Comparison of ENCODE assay signal across 8 mouse cellular contexts in the genomic region with DNA sequence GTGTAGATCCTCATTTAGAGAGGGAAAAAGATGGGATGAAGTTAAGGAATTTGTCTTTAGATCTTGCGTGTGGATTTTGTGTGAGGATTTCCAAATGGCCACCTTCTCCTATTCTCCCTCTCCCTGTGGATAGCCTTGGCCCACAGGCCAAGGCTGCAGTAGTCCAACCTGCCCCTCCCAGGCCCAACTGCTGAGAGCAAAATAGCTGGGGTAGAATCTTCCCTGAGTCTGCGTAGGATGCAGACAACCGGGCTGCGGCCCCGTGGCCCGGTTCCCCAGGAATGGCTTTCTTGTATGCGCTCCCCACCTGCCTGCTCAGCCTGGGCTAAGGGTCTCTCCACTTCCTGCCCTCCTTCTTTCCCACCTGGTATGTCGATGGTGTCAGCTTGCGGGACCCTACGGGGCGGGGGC. TPM values are rescaled to one million over a fixed set of nuclear protein-coding genes. Genes with fewer than 3 reads are reported as not detected.
DNase-seq lines count a peak whose midpoint lies in the region; ATAC-seq and TF ChIP-seq lines count a peak whose summit lies in the region.

No protein-coding gene starts in this region.

- H3K4me2 ChIP-seq in liver, embryonic 11.5 days = peak overlapping the region; percentile 99
- peak overlapping the region; percentile 97 for H3K4me2 ChIP-seq in limb, embryonic 12.5 days

- no peaks in the 10 kb centered on the region for H3K9me3 ChIP-seq in liver, embryonic 11.5 days (ENCODE audit: control insufficient read depth, low read length)
- H3K9me3 ChIP-seq in limb, embryonic 12.5 days = no peaks in the 10 kb centered on the region

- peak; percentile 43; the same call in 1 of the 2 replicates for TF ChIP-seq POLR2A in embryonic fibroblast, embryonic 13.5 days (IDR thresholded peaks at IDR 0.05; ENCODE audit: low read depth, low read length)

- peaks cover 43% of the 10 kb centered on the region for H3K27me3 ChIP-seq in liver, embryonic 11.5 days (replicated peaks; ENCODE audit: control insufficient read depth, insufficient read depth, low read length)
- H3K27me3 ChIP-seq in limb, embryonic 12.5 days = no peaks in the 10 kb centered on the region

- H3K9ac ChIP-seq in liver, embryonic 11.5 days (ENCODE audit: low read depth, low read length) = peak overlapping the region; percentile 48
- peak overlapping the region; percentile 100 for H3K9ac ChIP-seq in limb, embryonic 12.5 days (replicated peaks)

- intact Hi-C loops in left cerebral cortex, postnatal 36 days (cut with DNase I) = no loop called here

- H3K27ac ChIP-seq in liver, embryonic 11.5 days (ENCODE audit: low read depth, low read length) = peak overlapping the region; percentile 53
- H3K27ac ChIP-seq in embryonic fibroblast, embryonic 13.5 days (ENCODE audit: insufficient read depth, low read length) = peak overlapping the region; percentile 93
- H3K27ac ChIP-seq in limb, embryonic 12.5 days = peak overlapping the region; percentile 98

- 11% methylated on average over 11 of the region's 11 CpGs for WGBS in liver, embryonic 11.5 days
- WGBS in limb, embryonic 12.5 days = 5% methylated on average over 11 of the region's 11 CpGs

- no peak for TF ChIP-seq CTCF in embryonic fibroblast, embryonic 13.5 days (IDR thresholded peaks at IDR 0.05; ENCODE audit: borderline replicate concordance, insufficient read depth, low read length)

- no peaks in the 10 kb centered on the region for H3K36me3 ChIP-seq in liver, embryonic 11.5 days (ENCODE audit: control insufficient read depth, insufficient read depth, low read length)
- peaks cover 15% of the 10 kb centered on the region for H3K36me3 ChIP-seq in limb, embryonic 12.5 days

- peaks cover 57% of the 10 kb centered on the region for H3K4me1 ChIP-seq in liver, embryonic 11.5 days (replicated peaks; ENCODE audit: control insufficient read depth, insufficient read depth, low read length)
- peaks cover 22% of the 10 kb centered on the region for H3K4me1 ChIP-seq in embryonic fibroblast, embryonic 13.5 days (ENCODE audit: control insufficient read depth, insufficient read depth, low read length)
- peaks cover 70% of the 10 kb centered on the region for H3K4me1 ChIP-seq in limb, embryonic 12.5 days (replicated peaks)

- H3K4me3 ChIP-seq in liver, embryonic 11.5 days (ENCODE audit: low read depth, low read length) = peak overlapping the region; percentile 29
- H3K4me3 ChIP-seq in embryonic fibroblast, embryonic 13.5 days (ENCODE audit: insufficient read depth, low read length) = peak overlapping the region; percentile 12; the same call in 1 of the 2 replicates
- H3K4me3 ChIP-seq in limb, embryonic 12.5 days (replicated peaks) = peak overlapping the region; percentile 92

- no peak for ATAC-seq in liver, embryonic 11.5 days (replicated peaks; ENCODE audit: low FRiP score)
- ATAC-seq in limb, embryonic 12.5 days (ENCODE audit: insufficient number of reproducible peaks, insufficient read depth, low FRiP score, low TSS enrichment, low read depth) = no peak

- DNase-seq in liver, embryonic 11.5 days (ENCODE audit: low spot score) = no peak
- DNase-seq in liver = no peak
- DNase-seq in retina, postnatal 1 day = peak; percentile 50
- DNase-seq in left cerebral cortex, adult 8-10 months (ENCODE audit: low spot score in 2 of 2) = no peak
- DNase-seq in left cerebral cortex, postnatal 36 days (ENCODE audit: low spot score in 2 of 2) = no peak
- DNase-seq in right cerebral cortex, postnatal 4 days = no peak

RNA-seq across cellular contexts. Expression of a gene that starts 6.8 kb away (rescaled TPM):
- 6.7 and 8.8 TPM in 2 replicates for polyA plus RNA-seq in liver, embryonic 11.5 days (2014; fragmentation: Nextera tagmentation; extraction: Ambion mirVana)
- polyA plus RNA-seq in embryonic fibroblast, embryonic 13.5 days (2011; ENCODE audit: insufficient read length, low read depth, missing spikeins) = 17.9 and 18.6 TPM in 2 replicates
- polyA plus RNA-seq in limb, embryonic 12.5 days (2016; fragmentation: Nextera tagmentation; extraction: Ambion mirVana) = 18.3 and 18.5 TPM in 2 replicates
- 10 to 100 TPM; 20.8 to 23.0 (median 21.6) TPM for total RNA-seq in left cerebral cortex, adult 8-10 months (2022)
- total RNA-seq in left cerebral cortex, postnatal 36 days (2021) = 10 to 100 TPM; 15.3 to 20.9 TPM

Comparison
In these comparisons a context has a peak if more than half of its experiments do, and no peak if none do; other contexts are left out.
1. H3K4me3 ChIP-seq: peak in every context shown above with its lines; median percentile 92 in limb, embryonic 12.5 days; 29 in liver, embryonic 11.5 days; 12 in embryonic fibroblast, embryonic 13.5 days.